Mouse (Mus musculus) embryo, embryonic 10 days (tissue): ENCODE measurements at regions not wholly inside any gene's neighbourhood (a gene's known extent, or its start where the extent isn't known, plus 50 kb on each side); places are given as distances from the start of the nearest gene placed in this dataset.

ENCODE experiments used
- DNase-seq: peaks from one replicate; pipeline ENCODE4 v3.0.0-alpha.2; 2015; ENCODE audit warnings: low spot score

DNA sequence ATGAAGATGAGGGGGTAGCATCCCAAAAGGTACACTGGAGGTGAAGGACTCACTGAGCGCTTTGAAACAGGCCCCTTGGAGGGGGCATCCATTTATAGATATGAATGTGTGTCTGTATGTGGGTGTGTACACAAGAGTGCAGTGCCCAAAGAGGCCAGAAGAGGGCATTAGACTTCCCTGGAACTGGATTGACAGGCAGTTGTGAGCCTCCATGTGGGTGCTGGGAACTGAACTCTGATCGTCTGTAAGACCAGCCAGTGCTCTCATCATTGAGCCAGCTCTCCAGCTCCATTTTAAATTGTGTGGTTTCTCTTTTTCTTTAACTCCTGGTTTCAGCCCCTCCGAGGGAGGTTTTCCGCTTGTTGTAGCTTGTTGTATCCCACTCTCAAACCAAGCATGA, 67.6 kb upstream of the 1700021F07Rik start:
- no peak for DNase-seq

GRCm38 (mm10) chr2:173455216-173455615, 67.2 kb upstream of the 1700021F07Rik start:
- no peak for DNase-seq

GRCm38 (mm10) chr2:173456083-173456482, 66.3 kb upstream of the 1700021F07Rik start:
- DNase-seq: no peak

DNA sequence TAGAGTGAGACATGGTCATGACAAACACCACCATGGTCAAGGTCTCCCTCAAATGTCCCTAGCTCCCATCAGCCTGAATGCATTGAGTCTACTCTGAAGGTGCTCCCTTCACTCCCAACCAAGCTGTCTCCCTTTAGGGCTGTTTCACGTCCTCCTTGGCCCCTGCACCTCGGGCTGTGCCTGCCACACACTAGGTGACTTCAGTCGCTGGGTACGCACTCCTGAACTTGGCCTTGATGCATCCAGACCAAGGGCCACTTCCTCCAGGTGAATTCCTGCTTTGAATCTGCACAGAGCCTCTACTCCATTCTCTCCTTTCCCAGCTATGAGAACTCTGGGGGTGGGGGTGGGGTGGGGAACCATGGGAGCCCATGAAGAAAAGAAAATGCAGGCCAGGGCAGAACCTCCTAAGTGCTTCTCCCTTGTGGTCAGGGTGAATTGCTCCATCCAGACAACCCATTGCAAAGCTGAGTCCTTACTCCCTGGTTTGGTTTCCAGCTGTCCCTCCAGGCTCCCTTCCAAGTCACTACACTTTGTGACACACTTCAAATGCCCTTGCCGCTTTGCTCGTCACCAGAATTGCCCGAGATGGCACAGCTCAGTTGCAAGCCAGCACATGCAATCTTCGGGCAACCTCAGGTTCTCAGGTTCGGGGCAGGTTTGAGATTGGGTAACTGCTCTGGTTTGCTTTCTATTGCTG, 65.3 kb upstream of the 1700021F07Rik start:
- no peak for DNase-seq

GRCm38 (mm10) chr2:173457624-173458320, 64.6 kb upstream of the 1700021F07Rik start:
- DNase-seq: no peak

- no peak for DNase-seq
Observed at GRCm38 (mm10) chr2:173458861-173459260, 63.5 kb upstream of the 1700021F07Rik start.

DNA sequence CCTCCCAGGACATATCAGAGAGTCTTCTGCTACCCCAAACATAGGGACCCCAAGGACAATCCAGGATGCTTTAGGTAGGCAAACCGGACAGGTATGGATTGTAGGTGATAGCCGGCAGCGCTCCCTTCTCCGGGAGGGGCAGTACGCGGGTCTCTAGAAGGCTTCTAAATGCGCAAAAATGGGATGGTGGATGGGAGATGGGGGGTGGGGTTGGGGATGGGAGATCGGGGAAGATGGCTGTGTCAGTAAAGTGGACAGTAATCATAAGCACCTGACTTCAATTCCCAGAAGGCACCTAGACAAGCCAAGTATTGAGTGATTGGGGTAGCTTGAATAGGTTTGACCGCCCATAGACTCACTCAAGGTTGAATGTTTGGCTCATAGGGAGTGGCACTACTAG, 59.1 kb upstream of the 1700021F07Rik start:
- DNase-seq: no peak

- DNase-seq: no peak
Observed at GRCm38 (mm10) chr2:173464562-173464961, 57.8 kb upstream of the 1700021F07Rik start.

DNA sequence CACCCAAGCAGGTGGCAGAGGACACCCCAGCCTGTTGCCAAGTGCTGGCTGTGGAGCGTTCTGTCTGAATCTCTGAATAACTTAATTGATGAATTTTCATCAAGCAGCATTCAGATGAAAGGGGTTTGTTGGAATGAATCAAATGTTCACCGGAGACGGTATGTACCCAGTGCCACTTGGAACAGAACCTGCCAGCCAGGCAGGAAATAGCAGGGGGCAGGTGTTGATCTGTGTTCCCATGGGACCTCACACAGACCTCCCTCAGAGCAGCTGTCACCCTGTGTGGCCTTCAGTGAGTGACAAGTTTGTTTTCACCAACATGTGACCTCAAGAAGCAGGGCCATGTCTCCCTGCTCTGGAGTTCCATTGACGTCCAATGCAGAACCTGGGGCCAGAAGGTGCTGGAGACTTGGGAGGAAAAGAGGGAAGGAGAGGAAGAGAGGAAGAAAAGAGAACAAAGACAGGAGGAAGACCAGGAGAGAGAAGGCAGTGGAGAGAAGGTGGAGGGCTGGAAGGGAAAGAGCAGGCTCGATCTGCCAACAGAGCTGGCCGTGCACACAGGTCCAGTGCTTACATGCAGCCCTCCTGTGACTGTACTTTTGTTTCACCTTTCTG, 57.3 kb upstream of the 1700021F07Rik start:
- DNase-seq: no peak

DNA sequence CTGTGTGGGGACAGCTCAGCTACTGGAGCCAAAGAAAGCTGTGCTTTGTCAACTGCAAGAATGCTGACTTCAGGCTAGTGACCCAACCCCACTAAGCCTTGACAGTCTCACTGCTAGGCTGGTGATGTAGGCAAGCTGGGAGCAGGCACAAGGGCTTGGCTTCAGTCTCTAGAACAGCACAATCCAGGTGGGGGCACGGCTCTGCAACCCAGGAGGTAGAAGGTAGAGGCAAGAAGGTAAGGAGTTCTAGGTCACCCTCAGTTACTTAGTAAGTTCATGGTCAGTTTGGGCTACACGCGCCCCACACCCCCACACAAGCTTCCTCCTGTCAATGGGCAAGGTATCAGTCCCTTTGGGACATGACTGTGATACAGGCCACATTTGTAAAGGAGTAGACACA, 54.2 kb upstream of the 1700021F07Rik start:
- DNase-seq: no peak

DNA sequence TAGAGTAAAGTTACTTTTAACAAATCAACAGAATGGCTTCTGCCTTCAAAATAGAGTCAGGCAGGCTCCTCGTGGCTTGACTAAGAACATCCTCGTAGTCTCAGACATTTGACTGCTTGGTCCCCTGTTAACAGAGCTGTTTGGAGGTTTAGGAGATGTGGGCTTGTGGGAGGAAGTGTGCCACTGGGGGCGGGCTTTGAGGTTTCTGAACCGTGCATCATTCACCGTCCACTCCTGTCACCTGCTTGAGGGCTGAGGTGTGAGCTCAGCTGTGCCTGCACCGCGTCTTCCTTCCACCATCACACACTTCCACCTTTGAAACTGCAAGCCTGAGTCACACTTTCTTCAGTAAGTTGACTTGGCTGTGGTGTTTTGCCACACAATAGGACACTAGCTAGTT, 52.6 kb upstream of the 1700021F07Rik start:
- DNase-seq: no peak
